ENCODE assay signal across 8 mouse cellular contexts in genomic region chr3:84334771-84335420, GRCm38 (mm10). TPM values are rescaled to one million over a fixed set of nuclear protein-coding genes. Genes with fewer than 3 reads are reported as not detected.
DNase-seq lines count a peak whose midpoint lies in the region; ATAC-seq and TF ChIP-seq lines count a peak whose summit lies in the region.

No protein-coding gene starts in this region.

- no peak overlapping the region for H3K9ac ChIP-seq in liver, embryonic 11.5 days (ENCODE audit: low read depth, low read length)
- H3K9ac ChIP-seq in neural tube, embryonic 15.5 days (replicated peaks): no peak overlapping the region

- WGBS in liver, embryonic 11.5 days: 25% methylated on average over 20 of the region's 20 CpGs
- WGBS in limb, embryonic 10.5 days: 8% methylated on average over 20 of the region's 20 CpGs
- WGBS in neural tube, embryonic 15.5 days: 7% methylated on average over 20 of the region's 20 CpGs

- no peaks in the 10 kb centered on the region for H3K4me1 ChIP-seq in liver, embryonic 11.5 days (replicated peaks; ENCODE audit: control insufficient read depth, insufficient read depth, low read length)
- H3K4me1 ChIP-seq in embryonic fibroblast, embryonic 13.5 days (ENCODE audit: control insufficient read depth, insufficient read depth, low read length): peaks cover 3% of the 10 kb centered on the region; the same call in 1 of the 2 replicates
- peaks cover 28% of the 10 kb centered on the region for H3K4me1 ChIP-seq in limb, embryonic 10.5 days
- H3K4me1 ChIP-seq in neural tube, embryonic 15.5 days: peaks cover 12% of the 10 kb centered on the region

- 0 out of 2 replicates have a peak, but pooled peaks cover 4% of the 10 kb centered on the region for H3K27me3 ChIP-seq in liver, embryonic 11.5 days (replicated peaks; ENCODE audit: control insufficient read depth, insufficient read depth, low read length)
- H3K27me3 ChIP-seq in limb, embryonic 10.5 days (ENCODE audit: low read depth, poor library complexity, severe bottlenecking): peaks cover 55% of the 10 kb centered on the region
- peaks cover 4% of the 10 kb centered on the region; the same call in 1 of the 2 replicates for H3K27me3 ChIP-seq in neural tube, embryonic 15.5 days (replicated peaks)

- peak overlapping the region; percentile 38; the same call in 1 of the 2 replicates for H3K4me2 ChIP-seq in liver, embryonic 11.5 days
- H3K4me2 ChIP-seq in neural tube, embryonic 15.5 days: peak overlapping the region; percentile 50

- no peak for ATAC-seq in liver, embryonic 11.5 days (replicated peaks; ENCODE audit: low FRiP score)
- 0 out of 2 replicates have a peak, but pooled peaks have one; percentile 37 for ATAC-seq in neural tube, embryonic 15.5 days (ENCODE audit: low FRiP score)

- no peak overlapping the region for H3K4me3 ChIP-seq in liver, embryonic 11.5 days (ENCODE audit: low read depth, low read length)
- no peak overlapping the region for H3K4me3 ChIP-seq in embryonic fibroblast, embryonic 13.5 days (ENCODE audit: insufficient read depth, low read length)
- H3K4me3 ChIP-seq in limb, embryonic 10.5 days: peak overlapping the region; percentile 31
- H3K4me3 ChIP-seq in neural tube, embryonic 15.5 days (replicated peaks): peak overlapping the region; percentile 23

- no peak for TF ChIP-seq CTCF in embryonic fibroblast, embryonic 13.5 days (IDR thresholded peaks at IDR 0.05; ENCODE audit: borderline replicate concordance, insufficient read depth, low read length)

- DNase-seq in liver, embryonic 11.5 days (ENCODE audit: low spot score): no peak
- DNase-seq in liver: no peak
- no peak for DNase-seq in limb, embryonic 10.5 days (ENCODE audit: low spot score)
- no peak for DNase-seq in left cerebral cortex, postnatal 4 days
- DNase-seq in adrenal gland, postnatal 14 days: no peak
- DNase-seq in testis, postnatal 10 days (ENCODE audit: low spot score): no peak

- no peak overlapping the region for H3K27ac ChIP-seq in liver, embryonic 11.5 days (ENCODE audit: low read depth, low read length)
- peak overlapping the region; percentile 64; the same call in 1 of the 2 replicates for H3K27ac ChIP-seq in embryonic fibroblast, embryonic 13.5 days (ENCODE audit: insufficient read depth, low read length)
- no peak overlapping the region for H3K27ac ChIP-seq in limb, embryonic 10.5 days
- H3K27ac ChIP-seq in neural tube, embryonic 15.5 days (replicated peaks): no peak overlapping the region

- H3K9me3 ChIP-seq in liver, embryonic 11.5 days (ENCODE audit: control insufficient read depth, low read length): no peaks in the 10 kb centered on the region
- no peaks in the 10 kb centered on the region for H3K9me3 ChIP-seq in limb, embryonic 10.5 days (replicated peaks)
- no peaks in the 10 kb centered on the region for H3K9me3 ChIP-seq in neural tube, embryonic 15.5 days (replicated peaks)

- no peaks in the 10 kb centered on the region for H3K36me3 ChIP-seq in liver, embryonic 11.5 days (ENCODE audit: control insufficient read depth, insufficient read depth, low read length)
- no peaks in the 10 kb centered on the region for H3K36me3 ChIP-seq in limb, embryonic 10.5 days
- no peaks in the 10 kb centered on the region for H3K36me3 ChIP-seq in neural tube, embryonic 15.5 days

- TF ChIP-seq POLR2A in embryonic fibroblast, embryonic 13.5 days (IDR thresholded peaks at IDR 0.05; ENCODE audit: low read depth, low read length): no peak

- intact Hi-C loops in left cerebral cortex, postnatal 4 days (cut with DNase I): no loop called here

RNA-seq across cellular contexts. Expression of gene Trim2, which starts 28.2 kb away (rescaled TPM):
- polyA plus RNA-seq in liver, embryonic 11.5 days (2014; fragmentation: Nextera tagmentation; extraction: Ambion mirVana): 7.7 and 8.2 TPM in 2 replicates
- 17.5 and 20.6 TPM in 2 replicates for polyA plus RNA-seq in embryonic fibroblast, embryonic 13.5 days (2011; ENCODE audit: insufficient read length, low read depth, missing spikeins)
- polyA plus RNA-seq in limb, embryonic 10.5 days (2016; fragmentation: Nextera tagmentation; extraction: Ambion mirVana): 11.3 and 13.5 TPM in 2 replicates
- 108 and 137 TPM in 2 replicates for polyA plus RNA-seq in neural tube, embryonic 15.5 days (2015; fragmentation: Nextera tagmentation; extraction: Ambion mirVana)
- 100 to 1,000 TPM; 331 to 352 TPM for total RNA-seq in left cerebral cortex, postnatal 4 days (2021)
- total RNA-seq in adrenal gland, postnatal 14 days (2021): 53.5 and 56.7 TPM in 2 replicates

Comparison
In these comparisons a context has a peak if more than half of its experiments do, and no peak if none do; other contexts are left out.
1. H3K4me3 ChIP-seq: peak in limb, embryonic 10.5 days (single experiment) and neural tube, embryonic 15.5 days (single experiment); none in liver, embryonic 11.5 days (single experiment) and embryonic fibroblast, embryonic 13.5 days (single experiment).